Mouse (Mus musculus) spleen, adult 2 months (tissue): ENCODE results near the gene Klhdc8a.

Source experiments
- CTCF ChIP-seq: fragments of 200-500 bp; IDR thresholded peaks from 2 replicates; pipeline ENCODE4 v1.5.1; 2011; ENCODE audit warnings: mild to moderate bottlenecking, inconsistent platforms; ENCODE audit not compliant: insufficient read depth, insufficient read length, insufficient replicate concordance; ENCODE audit errors: extremely low read depth
- POLR2A ChIP-seq: fragments of 200-500 bp; IDR thresholded peaks from 2 replicates; pipeline ENCODE4 v1.6.1; 2011; ENCODE audit warnings: low read depth, low read length, inconsistent platforms

- no peak for TF ChIP-seq CTCF
- no peak for TF ChIP-seq POLR2A
These were observed 52.6 kb downstream of the Klhdc8a start for GRCm38 (mm10) chr1:132351058-132351457.
